Mouse (Mus musculus): ENCODE measurements at regions not wholly inside any gene's neighbourhood (a gene's known extent, or its start where the extent isn't known, plus 50 kb on each side); places are given as distances from the start of the nearest gene placed in this dataset.

DNA sequence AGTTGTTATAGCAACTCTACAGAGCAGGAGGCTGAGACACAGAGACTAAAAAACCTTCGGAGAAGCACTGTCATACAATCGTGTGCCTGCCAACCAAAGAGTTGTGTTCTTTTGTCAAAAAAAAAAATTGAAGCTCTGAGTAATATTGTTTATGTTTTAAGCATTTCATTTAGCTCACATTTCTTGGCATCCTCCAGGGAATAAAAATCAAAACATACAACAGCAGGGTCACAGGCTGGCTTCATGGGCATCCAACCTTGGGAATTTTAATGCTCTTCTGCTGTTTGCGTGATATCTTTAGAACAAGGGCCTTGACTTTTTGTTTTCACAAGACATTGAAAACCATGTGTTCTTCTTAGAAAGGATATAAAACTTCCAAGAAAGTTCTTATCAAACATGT is 152.9 kb upstream of the Cxcl12 start:
- no peak for DNase-seq

DNA sequence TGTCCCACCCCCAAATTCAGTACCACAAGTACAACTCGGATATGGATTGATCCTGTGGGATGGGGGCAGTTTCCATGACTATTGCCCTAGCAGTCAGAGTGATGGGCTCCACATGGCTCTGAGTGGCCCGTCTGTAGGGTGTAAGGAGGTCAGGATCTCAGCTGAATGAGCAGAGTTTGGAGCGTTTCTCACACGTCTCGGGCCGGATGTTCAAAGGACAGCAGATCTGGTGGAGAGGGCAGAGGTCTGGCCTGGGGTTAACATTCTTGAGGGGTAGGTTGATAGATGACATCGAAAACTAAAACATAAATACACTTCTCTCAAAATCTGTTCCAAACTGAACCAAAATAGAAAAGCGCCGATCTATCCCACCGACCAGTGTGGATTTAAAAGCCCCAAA is 146.5 kb upstream of the Cxcl12 start:
- peak; percentile 8 for DNase-seq

DNA sequence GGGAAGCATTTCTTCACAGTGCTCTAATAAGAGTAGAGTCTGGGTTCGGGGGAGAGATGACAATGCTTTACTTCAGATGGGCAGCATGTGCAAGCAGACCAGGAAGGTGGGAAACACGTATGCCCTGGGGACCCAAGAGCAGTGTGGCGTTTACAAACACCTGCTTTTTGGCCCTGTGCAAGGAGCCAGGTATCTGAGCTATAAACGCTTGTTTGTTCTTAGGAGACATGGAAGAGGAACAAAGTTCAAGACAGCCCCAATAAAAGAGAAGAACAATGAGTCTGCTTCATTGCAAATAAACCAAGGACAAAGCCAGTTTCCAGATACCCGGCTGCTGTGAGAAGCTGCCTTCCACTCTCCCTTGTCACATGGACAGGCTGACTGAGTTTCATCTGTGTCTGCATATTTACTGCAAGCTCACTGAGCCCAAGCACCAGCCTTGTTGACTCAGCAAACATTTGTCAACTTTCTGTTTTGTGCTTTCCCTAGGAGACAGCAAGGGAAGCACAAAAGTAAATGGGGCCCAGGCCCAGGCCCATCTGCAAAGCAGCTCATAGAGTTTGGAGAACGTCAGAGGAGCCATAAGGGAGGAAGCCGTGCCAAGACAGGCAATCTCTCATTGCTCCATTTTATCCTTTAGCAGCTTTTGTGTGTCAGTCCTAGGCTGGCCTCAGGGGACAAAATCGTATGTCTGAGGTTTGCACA is 136.1 kb upstream of the Cxcl12 start:
- DNase-seq, result no peak

DNA sequence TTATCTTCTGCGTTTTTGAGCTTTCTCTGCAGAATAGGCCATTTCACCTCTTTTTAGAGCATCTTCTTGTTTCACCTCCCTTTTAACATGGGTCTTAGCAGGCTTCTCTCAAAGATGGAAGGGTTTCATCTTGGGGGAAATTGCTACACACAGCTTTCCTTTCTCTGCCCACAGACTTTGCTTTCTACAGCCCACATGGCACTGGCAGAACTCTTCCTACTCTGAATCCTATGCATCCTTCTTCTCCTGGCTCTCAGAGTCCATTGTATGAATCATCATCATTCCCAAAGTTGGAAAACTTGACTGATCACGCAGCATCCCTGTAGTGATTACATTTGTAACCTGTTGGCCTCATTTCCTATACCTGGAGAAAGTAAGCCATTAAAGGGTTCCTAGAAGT is 124.6 kb upstream of the Cxcl12 start:
- no peak for DNase-seq

DNA sequence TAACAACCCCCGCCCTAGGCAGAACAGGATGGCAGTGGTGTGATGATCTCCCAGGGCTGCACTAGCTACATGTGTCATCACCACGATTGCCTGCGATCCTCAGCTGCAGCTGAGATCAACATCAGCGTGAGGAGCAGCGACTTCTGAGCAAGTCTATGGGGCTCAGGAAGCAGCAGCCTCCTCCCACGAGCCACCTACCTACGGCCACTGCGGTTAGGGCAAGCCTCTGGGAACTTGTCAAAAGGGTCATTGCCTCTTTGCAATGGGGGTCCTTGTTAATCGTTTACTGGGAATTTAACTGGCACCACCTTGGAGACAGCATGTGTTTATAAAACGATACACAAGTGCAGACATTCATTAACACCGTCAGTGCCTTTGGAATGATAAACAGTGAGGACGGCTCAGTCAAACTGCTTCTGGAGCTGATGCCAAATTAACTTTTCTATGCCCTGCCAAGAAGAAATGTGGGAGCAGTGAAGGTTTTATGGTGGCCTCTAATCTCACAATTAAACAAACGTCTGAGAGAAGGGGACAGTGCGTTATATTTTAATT is 118.8 kb upstream of the Cxcl12 start:
- no peak for DNase-seq

DNA sequence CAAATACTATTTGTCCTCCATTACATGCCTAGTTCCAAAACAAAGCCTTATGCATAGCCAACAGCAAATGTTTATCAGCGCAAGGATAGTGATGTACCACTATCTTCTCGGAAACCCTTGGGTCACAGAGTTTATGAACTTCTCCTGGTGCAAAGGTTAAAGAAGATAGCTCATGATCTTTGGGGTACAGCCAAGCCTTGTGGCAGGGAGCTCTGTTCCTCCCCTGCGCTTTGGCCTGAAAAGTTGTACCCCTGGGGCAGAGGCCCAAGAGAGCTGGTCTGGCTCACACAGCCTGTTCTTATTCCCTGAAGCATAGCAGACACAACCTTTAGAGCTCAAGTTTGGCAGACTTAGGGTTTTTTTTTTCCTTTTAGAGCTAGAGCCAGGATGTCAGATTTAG is 107.6 kb upstream of the Cxcl12 start:
- peak; percentile 23 for DNase-seq

DNA sequence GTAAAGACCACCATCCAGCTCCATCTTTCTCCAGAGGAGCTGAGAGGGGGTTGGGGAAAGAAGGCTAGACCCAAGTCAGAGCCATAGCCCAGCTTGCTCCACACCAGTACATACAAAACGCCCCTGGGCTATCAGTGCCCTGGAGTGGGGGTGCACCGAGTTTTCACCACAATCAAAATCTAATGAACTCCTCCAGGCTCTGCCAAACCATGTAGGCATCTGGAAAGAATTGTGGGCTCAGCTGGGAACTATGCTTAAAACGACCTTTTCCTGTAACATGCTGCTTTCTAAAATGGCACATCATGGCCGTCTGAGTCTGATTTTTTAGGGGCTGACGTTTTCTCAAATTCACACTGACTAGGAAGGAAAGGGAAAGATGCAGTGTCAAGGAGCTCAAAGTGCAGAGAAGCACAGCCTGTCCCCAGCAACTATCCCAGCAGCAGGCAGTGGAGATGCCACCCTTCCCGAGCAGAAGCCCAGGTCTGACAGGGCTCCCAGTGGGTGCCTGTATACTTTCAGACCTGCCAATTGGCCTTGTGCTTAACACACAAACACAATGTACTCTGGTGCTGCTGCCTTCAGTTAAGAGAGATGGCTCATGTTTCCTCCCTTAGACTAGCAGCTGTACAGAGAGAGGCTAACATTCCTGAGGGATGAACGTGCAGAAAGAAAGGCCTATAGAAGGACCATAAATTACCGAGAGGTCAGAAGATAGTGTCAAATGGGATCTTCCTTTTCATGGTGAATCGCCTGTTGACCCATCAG is 100.6 kb upstream of the Cxcl12 start:
- no peak for DNase-seq

DNA sequence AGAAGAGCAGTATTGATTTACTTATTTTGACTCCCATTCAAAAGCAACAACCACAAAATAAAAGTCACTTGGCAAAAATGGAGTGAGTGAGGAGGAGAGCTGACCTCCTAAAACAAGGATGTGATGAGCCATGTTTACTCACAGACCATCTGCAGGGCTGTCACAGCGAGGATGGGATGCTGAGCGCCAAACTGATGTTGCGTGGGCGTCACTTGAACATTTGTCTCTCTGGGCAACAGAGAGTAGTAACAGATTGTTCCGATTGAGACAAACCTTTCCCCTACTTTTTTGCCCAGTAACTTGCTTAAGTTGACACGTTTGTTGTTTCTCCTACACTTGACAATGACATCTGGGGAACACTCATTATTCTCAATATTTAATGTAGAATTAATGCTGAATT is 97.0 kb upstream of the Cxcl12 start:
- DNase-seq, result no peak

DNA sequence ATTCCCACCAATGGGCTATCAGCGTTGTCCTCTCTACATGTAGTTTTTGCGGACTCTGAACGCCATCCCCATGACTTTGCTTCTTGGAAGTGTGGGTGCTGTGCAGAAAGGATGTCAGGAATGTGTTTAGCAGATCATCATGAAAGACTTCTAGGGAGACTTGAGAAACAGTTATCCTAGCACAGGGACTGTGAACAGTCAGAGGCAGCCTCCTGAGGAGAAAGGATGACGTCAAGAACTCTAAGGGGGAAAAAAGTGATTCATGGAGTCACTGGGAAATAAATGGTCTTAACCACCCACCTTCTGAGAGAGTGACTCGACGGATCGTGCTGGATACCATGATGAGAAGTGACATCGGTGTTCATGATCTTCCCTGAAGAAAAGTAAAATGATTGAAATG is 96.5 kb upstream of the Cxcl12 start:
- DNase-seq, result no peak

DNA sequence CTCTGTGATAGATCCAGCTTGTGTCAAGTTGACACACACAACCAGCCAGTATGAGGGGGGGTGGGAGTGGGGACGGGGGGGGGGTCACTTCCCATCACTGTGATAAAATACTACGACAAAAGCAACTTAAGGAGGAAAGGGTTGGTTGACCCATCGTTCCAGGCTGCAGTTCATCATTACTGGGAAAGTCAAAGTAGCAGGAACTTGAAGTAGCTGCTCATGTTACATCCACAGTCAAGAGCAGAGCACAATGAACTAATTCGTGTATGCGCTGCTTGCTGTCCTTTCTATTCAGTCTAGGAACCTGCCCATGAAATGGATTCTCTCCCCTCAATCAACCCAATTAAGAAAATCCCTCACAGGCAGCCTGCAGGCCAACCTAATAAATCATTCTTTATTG is 88.8 kb upstream of the Cxcl12 start:
- DNase-seq, result no peak

DNA sequence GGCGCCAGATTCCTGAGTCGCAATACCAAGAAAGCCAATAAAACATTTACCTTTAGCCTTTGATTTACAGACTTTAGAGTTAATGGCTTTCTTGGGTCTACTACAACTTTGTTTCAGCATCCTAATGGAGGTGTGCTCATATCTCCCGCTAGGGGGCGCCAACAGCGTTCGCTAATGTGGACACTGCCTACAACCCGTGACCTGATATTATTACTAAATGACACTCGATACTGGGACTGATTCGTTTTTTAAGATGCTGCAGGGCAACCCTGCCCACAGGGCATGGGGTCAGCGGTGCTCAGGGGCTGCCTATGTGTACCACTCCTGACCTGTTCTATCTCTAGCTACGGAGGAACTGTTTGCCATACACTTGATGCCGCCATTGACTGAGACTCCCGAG is 87.4 kb upstream of the Cxcl12 start:
- peak; percentile 31 for DNase-seq

- DNase-seq, result no peak
Measured at GRCm38 (mm10) chr6:117084211-117084610, 84.1 kb upstream of the Cxcl12 start.

DNA sequence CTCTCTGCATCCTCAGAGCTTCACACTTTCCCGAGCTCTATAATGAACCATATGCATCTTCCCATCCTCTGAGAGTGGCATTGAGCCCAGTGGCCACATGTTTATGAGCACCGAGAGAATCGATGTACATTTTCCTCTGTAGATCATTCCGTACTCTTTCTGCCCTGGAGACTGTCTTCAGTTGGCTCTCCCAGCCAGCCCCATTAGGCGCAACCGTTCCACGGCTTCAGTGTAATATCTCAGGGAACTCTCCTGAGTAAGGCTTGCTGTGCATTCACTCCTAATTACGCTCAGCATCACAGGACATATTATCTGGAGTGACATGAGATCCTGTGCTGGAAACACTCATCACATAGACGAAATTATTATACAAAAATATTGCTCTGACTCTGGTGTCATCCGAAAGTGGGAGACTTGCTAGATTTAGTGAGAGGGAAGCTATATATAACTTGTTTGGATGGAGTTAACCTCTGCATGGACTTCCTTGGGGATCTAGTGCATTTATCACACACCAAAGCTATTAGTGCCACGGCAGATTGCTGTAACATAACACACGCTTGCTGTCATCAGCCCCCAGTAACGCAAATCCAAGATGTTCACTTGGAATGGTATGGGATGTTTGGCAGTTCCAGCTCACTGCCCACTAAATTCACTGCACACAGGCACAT is 83.4 kb upstream of the Cxcl12 start:
- DNase-seq, result no peak

DNA sequence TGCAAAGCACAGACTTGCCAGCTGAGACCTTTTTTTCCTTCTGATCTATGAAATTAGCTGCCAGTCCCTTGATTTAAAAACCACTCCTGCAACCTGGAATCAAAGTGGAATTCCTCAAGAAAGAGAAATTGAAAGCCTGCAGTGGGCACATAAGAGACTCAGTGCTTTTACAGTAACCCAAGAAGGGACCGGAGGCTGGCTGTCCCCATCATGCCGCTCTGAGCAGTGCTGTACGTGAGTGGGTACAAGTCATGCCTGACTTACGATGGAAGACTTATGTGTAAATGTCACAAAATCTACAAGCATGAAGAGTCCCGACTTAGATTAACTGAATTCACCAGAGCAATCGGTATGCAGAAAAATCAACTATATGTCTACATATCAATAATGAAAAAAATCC is 73.6 kb upstream of the Cxcl12 start:
- no peak for DNase-seq

DNA sequence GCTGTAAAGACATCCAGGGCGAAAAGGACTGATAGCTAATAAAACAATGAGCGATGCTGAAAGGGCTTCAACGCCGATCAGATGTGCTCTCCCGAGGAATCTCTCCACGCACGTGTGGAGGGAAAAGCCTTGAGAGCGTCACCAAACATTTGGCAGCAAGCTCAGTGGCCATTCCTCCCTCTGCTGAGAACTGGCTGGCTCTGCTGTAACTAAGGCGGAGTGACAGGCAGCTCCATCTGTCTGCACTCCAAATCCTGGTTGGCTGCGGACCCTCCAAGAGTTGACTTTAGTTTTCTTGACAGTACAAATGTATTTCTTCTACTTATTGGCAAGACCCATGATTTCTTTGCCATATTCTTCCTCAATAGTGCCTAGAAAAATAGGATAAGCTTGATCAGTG is 68.5 kb upstream of the Cxcl12 start:
- DNase-seq, result no peak

DNA sequence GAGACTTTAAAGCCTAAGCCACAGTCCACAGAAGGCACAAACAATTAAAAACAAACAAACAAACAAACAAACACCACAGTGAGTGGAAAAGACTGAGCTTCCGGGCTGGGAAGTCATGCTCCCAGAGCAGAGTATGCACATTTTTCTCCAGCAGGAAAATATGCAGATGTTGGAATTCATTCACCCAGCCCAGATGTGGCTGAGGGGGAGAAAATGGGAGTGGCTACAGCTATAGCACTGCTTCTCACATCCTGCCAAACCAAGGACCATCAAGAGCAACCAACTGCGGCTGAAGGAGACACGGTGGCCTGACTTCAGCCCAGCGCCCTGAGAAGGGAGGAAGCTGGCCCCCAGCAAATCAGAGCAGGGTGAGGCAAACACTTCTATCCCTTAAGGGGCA is 65.6 kb upstream of the Cxcl12 start:
- no peak for DNase-seq

DNA sequence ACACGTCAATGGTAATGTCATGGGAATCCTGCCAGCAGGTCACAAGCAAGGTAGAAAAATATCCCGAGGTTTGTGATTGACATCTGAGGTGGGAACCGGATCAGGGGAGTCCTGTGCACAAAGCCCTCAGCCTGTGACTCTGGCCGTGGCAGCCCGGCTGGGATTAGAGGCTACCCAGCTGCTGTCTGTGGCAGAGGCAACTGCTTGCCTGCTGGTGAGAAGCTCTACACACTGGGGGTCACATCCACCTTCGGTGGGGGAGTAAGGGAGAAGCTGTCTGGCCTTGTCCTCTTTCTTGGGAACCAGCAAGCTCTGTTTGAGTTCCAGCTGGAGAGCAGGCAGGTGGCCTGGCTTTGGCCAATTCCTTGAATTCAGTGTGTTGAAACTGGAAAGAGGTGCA is 64.3 kb upstream of the Cxcl12 start:
- no peak for DNase-seq

- DNase-seq, result no peak
Measured at GRCm38 (mm10) chr6:117104463-117104862, 63.9 kb upstream of the Cxcl12 start.

DNA sequence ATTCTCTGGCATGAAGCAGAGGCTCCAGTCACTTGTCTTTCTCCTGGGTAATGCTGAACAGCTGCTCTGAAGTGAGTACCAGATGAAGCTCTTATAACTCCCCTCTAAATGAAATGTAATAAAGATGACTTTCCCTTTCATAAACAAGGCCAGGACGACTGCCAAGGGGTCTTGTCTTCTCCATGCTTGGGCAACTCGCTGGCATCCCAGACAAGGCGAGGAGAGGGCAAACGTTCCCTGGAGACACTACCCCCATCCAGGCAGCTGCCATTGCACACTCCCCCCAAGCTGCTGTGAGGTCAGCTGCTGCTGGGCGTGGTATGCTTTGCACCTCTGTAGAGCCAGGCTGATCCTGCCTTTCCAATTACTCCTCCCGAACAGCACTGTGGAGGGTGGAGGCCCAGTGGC is 63.1 kb upstream of the Cxcl12 start:
- no peak for DNase-seq

GRCm38 (mm10) chr6:117110291-117110690 is 58.0 kb upstream of the Cxcl12 start:
- no peak for DNase-seq

DNA sequence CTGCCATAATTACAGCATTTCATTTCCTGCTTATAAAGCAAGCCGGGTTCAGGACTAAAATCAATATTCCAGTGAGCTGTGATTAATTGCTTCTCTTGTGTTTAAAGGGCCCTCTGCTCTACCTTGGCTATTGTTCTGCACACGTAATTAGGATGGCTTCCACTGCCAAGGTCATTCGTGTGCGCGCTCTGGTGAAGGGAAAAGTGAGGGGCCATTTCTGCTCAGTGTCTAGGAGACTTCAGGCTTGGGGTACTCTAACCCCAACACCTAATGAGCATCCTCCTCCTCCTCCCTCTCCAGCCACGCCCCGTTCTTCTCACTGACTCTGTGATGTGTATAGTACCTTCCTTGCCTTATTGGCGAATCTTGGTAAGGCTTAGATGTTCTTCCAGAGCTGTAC is 53.5 kb upstream of the Cxcl12 start:
- DNase-seq, result no peak

- no peak for DNase-seq
Measured at GRCm38 (mm10) chr6:117118081-117118480, 50.3 kb upstream of the Cxcl12 start.

Measured in kidney, adult 18-20 months (tissue).